Mouse (Mus musculus): ENCODE measurements around the gene Lgr6. TPM values are rescaled to one million over a fixed set of nuclear protein-coding genes. Genes with fewer than 3 reads are reported as not detected.
A peak's percentile ranks its signal among the peaks of the same experiment; 100 is the strongest.

Gene Lgr6
- total RNA-seq, 2 experiments from 2014 or later = 11.5 to 16.9 TPM

GRCm38 (mm10) chr1:134955050-134955636 lies 149.9 kb downstream of the Lgr6 start:
- DNase-seq = peak; percentile 20 to 47

DNA sequence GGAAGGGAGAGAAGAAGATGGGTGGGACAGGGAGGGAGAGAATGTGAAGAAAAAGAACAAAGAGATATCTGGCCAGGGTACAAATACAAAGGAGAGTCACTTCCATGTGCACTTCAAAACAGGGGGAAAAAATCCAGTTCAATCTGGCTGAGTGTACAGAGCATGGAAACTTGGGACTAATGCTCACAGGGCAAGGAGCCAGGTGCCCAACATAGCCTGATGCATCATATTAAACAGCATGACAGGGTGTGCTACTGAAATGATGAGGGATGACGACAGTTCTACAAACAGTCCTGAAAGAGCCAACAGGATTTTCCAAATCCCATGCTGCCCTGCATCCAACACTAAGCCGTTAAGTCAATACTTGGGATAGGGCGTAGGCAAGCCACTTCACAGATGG lies 155.1 kb downstream of the Lgr6 start:
- DNase-seq = peak; percentile 68 to 70

GRCm38 (mm10) chr1:134947590-134947989 lies 157.5 kb downstream of the Lgr6 start:
- no peak for DNase-seq

DNA sequence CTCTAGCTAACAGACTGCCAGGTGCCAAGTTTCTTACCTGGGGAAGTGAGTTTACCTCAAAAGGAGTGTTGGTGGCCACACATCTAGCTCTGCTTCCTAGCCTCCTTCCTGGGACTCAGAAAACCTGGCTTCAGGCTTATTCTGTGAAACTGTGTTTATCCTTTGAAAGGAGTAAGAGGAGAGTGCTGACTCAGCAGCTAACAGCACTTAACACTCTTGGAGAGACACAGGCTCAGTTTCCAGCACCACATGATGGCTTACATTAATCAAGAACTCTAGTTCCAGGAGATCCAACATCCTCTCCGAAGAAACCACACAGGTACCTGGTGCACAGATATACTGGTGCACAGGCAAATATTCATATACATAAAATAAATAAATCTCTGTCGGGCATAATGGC lies 162.2 kb downstream of the Lgr6 start:
- DNase-seq = no peak

DNA sequence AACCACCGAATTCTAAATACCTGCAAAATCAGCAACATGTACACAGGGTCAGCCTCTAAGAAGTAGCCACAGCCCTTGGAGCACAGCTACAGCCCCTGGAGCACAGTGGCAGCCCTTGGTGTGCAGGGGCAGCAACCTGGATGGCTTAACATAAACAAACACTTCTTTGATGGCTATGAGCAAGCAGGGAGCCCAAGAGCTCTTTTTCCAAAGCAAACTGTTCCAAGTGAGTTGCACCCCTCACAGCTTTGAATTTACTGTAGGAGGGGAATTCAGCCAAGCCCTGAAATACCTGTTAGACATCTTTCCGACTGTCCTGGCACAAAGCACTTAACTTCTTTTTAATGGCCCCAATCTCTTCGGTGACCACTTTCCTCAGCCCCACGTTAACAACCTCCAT lies 164.2 kb downstream of the Lgr6 start:
- no peak for DNase-seq

DNA sequence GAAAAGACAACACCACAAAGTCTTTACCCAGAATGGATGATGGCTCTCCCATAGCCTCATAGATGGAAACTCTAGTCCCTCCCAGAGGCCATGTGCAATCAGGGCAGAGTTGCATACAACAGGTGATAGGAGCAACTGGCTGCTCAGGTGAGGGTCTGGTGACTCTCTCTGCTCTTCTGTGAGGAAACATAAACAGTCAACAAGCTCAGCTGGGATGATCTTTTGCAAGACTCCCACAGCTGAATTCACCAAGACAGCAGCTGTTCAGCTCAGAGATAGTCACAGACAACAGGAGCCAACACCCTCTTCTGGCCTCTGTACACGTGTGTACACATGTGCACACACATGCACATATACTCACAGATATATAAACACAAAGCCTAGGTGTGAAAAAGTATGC lies 166.8 kb downstream of the Lgr6 start:
- no peak for DNase-seq

GRCm38 (mm10) chr1:134936335-134936734 lies 168.7 kb downstream of the Lgr6 start:
- DNase-seq = peak; percentile 56

Other genes with a start within 250 kb of the Lgr6 start
- 100 to 1,000 TPM; 158 to 162 TPM for gene Ppp1r12b, start 149.3 kb downstream of the Lgr6 start, total RNA-seq (2021)
- gene Ube2t, start 142.7 kb downstream of the Lgr6 start, total RNA-seq (2021) = 1 to 10 TPM; 6.7 to 8.1 TPM
- gene Ptpn7, start 27.4 kb upstream of the Lgr6 start, total RNA-seq (2021) = 1 to 10 TPM in 1 of 2 experiments, under 1 TPM in 1; 0.72 to 1.4 TPM
- 10 to 100 TPM; 21.8 to 22.0 TPM for gene Arl8a, start 41.5 kb upstream of the Lgr6 start, total RNA-seq (2021)
- gene Gpr37l1, start 62.4 kb upstream of the Lgr6 start, total RNA-seq (2021) = under 1 TPM; 0.33 to 0.60 TPM
- gene Elf3, start 153.3 kb upstream of the Lgr6 start, total RNA-seq (2021) = under 1 TPM in 1 of 2 experiments, not detected in 1; 0.54 TPM
- gene Rnpep, start 178.8 kb upstream of the Lgr6 start, total RNA-seq (2021) = 10 to 100 TPM; 19.4 to 20.9 TPM
- gene Timm17a, start 208.5 kb upstream of the Lgr6 start, total RNA-seq (2021) = 100 to 1,000 TPM; 390 to 405 TPM
- gene Lmod1, start 219.5 kb upstream of the Lgr6 start, total RNA-seq (2021) = 1 to 10 TPM; 3.1 to 3.4 TPM

Measured in heart, adult 18-20 months (tissue).